Mouse (Mus musculus): ENCODE measurements around the gene Nutf2.

- TF ChIP-seq CHD2 (IDR thresholded peaks at IDR 0.05; ENCODE audit: low read length) (no peak), GABPA (IDR thresholded peaks at IDR 0.05; ENCODE audit: insufficient replicate concordance, low read depth, low read length) (no peak), CTCF (conservative IDR thresholded peaks at IDR 0.05 in 1 of 2, IDR thresholded peaks at IDR 0.05 in 1 of 2; ENCODE audit: low read depth in 2 of 2, low read length in 2 of 2) (no peak), KAT2A (IDR thresholded peaks at IDR 0.05; ENCODE audit: insufficient replicate concordance, low read length) (no peak)
Measured at GRCm38 (mm10) chr8:105850014-105850413, 10.4 kb upstream of the Nutf2 start.
